Mouse (Mus musculus): Measurements from ENCODE around the gene F12.
"Not testable (repeated sequence)": the region's sequence is repeated elsewhere in the genome, so short reads cannot be mapped to it uniquely, and the experiment has no call there.

Gene F12

GRCm38 (mm10) chr13:55449679-55450441 lies 23.3 kb upstream of the F12 start:
- no peak for DNase-seq

DNA sequence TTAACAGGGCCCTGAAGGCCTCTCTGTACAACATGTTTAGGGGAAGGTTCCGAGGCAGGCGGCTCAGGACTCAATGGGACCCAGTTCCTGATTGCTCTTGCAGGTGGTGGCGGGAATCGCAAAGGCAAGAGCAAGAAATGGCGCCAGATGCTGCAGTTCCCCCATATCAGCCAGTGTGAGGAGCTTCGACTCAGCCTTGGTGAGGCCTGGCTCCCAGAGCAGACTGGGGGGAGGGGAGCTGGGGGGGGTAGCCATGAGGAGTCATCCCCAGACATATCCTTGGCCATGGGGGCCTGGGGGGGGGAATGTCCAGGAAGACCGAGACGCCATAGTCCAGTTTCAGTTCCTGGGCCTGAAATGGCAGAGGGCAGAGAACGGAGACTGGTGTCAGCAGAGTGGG lies 22.6 kb upstream of the F12 start:
- DNase-seq, result no peak

- DNase-seq, result no peak
Observed at GRCm38 (mm10) chr13:55448131-55448530, 21.5 kb upstream of the F12 start.

DNA sequence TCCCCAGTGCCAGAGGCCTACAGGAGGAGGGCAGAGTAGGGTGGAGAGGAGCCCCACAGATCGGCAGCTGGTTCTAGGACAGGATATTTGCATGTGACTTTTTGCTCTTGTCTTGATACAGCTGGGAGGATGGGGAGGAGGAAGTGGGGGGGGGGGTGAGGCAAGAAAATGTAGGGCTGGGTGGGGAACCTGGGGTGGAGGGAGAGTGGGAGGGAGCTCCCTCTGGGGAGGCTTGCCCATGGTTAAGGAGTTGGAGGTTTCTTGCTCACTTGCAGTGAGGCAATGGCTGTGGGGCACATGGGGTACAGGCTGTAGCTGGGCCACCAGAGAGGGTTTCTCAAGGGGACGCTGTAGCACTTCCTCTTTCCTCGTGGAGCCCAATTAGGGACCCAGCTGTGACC lies 20.9 kb upstream of the F12 start:
- DNase-seq, result no peak

DNA sequence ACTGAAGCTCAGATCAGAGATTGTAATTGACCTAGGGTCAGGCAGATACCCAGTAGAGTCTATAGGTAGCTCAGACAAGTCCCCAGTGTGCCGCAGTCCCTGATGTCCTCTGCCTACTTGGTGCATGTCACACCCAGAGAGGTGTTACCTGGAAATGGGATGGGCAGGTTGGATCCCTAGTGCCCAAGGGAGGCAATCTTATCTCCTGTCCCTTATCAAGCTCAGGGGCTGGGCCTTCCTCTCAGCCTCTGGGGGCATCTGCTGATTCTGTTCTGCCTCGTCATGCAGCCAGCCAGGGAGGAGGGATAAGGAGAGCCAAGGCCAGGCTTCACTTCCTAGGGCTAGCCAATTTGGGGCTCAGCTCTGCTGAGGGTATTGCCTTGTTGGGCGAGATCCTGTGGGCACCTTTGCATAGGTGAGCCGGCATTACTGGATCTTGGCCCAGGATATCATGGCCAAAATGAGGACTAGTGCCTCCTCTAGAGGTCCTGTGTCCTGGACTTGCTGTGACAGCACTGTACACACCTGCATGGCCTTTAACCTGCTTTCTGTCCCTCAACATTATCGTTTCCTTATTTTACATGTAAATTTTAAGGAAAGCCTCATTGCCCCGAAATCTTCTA lies 20.0 kb upstream of the F12 start:
- DNase-seq, result no peak

DNA sequence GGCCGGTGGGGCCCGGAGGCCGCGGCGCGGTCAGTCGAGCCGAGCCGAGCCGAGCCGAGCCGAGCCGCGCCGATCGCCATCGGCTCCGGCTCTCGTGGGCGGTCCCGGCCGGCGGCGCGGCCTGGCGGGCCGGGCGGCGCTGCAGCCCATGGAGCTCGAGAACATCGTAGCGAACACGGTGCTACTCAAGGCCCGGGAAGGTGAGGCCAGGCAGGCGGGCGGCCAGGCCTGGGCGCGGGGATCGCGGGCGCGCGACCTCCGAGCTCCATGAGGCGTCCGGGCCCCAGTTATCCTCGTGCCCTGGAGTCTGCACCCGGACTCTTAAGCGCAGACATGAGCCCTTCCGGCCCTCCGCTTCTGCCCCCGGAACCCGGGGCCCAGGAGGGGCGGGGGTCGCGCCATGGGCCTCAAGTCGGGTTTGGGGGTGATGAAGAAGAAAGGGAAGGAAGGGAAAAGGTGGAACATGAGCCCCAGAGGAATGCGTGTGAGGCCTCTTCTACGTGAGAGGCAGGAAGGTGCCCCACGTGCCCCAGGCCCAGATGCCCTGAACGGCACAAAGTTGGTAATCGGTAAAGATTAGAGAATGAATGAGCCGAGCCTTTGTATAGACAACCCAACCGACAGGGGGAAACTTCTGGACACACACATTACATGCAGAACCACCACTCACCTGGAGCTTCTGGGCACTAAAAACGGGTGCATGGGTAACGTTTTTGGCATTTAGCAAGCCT lies 18.9 kb upstream of the F12 start:
- no peak for DNase-seq

- peak; percentile 100 for DNase-seq
Observed at GRCm38 (mm10) chr13:55444937-55445315, 18.3 kb upstream of the F12 start, which contains the start of gene Grk6. Gene Grk6, plus strand, starts transcription at chr13:55445072.

- peak; percentile 79 for DNase-seq
Observed at GRCm38 (mm10) chr13:55444286-55444936, 17.8 kb upstream of the F12 start.

DNA sequence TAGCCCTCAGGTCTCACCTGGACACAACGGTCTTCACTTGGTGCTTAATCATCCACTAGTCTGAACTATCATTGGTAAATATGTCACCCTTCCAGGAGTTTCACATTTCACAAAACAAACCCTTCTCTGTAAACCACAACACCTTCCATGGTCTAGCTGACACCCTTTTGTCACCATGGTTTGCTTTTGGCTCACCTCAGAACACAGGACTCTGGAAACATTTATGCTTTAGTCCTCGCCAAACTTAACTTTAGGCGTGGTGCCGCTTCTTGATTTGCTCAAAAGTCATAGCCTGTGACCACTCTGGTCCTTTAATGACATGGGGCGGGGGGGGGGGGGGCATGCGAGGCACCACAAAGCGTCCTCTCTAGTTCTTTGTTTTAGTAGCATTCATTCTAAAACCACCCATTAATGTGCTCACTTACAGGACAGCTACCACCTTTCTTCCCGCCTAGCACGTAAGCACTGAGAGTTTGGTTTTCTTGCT lies 17.2 kb upstream of the F12 start:
- no peak for DNase-seq

- not testable (repeated sequence) for DNase-seq
Observed at GRCm38 (mm10) chr13:55437111-55437629, 10.6 kb upstream of the F12 start.

- DNase-seq, result no peak
Observed at GRCm38 (mm10) chr13:55431889-55432685, 5.5 kb upstream of the F12 start.

- no peak for DNase-seq
Observed at GRCm38 (mm10) chr13:55430566-55430965, 4.0 kb upstream of the F12 start.

- DNase-seq, result no peak
Observed at GRCm38 (mm10) chr13:55429226-55429888, 2.8 kb upstream of the F12 start.

DNA sequence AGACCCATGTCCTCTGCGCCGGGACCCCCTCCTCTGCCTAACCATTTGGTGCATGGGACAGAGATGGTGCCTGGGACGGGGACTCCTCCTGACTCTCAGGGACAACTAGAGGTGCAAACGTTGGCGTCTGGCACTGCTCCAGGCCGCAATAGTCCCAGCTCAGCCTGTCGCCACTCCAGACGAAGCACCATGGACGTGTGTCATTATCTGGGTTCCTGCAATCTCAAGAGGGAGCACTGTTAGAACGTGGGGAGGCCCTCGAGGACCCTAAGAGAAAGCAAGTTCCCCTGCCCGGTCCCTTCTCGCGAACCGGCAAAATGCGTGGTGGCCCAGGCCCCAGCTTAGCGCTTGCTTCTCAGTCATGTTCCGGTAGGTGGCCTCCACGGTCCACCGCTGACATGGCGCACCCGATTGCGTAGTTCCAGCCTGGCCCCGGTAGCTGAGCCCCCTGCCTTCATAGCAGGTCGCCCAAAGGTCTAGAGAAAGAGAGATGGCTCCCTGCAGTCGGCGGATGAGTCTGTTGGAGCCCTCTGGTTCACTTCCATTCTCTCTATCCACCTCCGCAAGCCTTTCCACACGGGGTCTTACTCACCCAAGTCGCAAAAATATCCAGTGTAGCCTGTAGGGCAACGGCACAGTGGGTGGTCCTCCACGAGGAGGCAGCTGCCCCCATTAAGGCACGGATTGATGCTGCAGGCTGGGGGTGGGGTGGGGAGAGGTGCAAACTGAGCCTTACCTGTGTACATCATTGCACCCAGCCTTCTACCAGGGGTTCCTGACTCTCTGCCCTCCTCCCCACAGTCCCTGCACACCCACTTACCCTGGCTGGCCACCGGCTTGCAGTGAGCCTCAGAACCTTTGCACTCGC lies 5.4 kb downstream of the F12 start:
- DNase-seq, result peak; percentile 55

DNA sequence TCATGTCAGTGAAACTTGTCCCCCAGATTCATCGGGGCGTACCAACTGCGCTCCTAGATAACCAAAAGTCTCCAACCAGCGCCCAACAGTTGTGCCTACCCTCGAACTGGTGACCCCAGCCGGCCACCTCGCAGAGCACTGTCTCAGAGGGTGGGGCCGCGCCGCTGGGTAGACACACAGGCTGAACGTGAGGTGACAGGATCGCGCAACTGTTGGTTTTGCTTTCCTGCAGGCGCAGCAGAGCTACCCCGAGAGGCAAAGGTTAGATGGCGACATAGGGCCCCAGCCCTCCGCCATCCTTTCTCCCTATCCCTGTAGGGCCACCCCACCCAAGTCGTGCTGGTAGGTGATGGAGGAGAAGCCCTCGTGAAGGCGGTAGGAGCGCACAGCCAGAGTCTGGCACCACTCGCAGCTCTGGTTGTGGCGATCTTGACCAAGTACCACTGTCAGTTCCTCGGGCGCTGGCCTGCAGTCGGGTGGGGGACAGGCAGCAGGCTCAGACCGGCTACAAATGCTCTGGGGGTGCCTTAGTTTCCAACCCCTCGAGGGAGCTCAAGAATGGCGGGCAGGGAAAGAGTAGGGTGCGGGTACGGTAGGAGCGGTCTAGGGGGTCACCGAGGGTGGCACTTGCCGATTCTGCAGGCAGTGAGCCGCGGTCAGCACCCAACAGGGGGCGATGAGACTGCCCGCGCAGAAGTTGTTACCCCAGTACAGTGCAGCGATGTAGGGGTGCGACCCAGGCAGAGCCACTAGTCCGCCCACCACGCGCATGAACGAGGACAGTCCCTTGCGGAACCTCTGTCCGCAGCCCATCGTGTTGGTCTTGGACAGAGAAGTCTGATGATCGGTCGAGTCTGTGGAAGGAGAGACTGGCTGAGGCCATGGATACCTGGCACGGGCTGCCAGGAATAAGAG lies 6.3 kb downstream of the F12 start:
- DNase-seq, result no peak

DNA sequence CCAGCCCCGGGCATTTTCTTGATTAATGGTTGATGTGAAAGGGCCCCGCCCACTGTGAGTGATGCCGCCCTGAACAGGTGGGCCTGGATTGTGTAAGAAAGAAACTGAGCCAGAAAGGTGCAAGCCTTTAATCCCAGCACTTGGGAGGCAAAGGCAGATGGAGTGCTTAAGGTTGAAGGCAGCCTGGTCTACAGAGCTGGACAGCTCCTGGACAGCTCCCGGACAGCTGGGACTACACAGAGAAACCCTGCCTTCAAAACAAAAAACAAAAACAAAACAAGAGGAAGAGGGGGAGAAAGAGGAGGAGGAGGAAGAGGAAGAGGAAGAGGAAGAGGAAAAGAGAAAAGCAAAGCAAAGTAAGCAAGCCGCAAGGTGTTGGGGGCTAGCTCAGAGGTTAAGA lies 7.5 kb downstream of the F12 start:
- DNase-seq, result no peak

DNA sequence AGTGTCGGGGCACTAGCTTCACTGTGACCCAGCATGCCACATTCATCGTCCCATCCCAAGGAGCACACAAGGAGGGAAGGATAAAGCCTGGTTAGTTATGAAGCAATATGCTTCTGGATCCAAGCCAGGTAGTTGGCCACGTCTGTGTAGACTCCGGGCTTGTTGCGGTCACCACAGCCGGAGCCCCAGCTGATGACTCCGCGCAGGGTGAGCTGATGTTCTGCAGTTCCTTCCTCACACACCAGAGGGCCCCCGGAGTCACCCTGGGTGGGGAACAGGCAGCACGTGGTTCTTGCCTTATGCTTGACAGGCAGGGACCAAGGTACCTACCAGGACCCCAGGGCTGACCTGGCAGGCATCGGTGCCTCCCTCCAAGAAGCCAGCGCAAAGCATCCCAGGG lies 8.6 kb downstream of the F12 start:
- DNase-seq, result peak; percentile 86

DNA sequence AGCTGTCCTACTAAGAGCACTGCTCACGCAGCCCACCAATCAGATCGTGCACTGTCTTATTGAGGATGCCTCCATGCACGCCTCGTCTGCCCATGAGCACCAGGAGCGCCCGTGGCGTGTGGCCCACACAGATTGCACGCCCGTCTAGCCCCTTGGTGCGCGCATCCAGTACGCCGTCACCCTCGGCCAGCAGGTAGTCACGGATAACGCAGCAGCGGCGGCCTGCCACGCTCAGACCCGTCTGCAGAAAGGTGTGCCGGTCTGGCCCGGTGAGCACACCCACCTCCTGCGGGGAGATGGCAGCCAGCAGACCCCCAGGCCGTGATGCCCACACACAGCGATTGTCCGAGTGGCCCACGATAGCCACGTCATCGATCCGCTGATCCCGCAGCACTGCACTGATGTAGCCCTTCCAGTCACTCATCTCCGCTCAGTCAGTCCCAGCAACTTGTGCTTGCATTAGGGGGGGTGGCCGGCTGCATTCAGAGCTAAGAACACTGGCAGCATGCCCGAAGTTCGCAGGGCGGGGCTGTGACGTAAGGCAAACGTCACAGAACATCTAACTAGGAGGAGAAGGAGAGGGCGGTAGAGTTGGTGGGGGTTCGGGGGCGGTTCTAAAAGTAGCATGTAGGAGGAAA lies 11.7 kb downstream of the F12 start, which contains the start of gene Pfn3:
Pfn3 (minus strand) TSS at position 490 of the 638 bp plus-strand sequence.
- no peak for DNase-seq

GRCm38 (mm10) chr13:55413333-55413732 lies 13.3 kb downstream of the F12 start:
- no peak for DNase-seq

Measured in cerebellum, adult 9-10 months (tissue).